Mouse (Mus musculus): ENCODE measurements at regions not wholly inside any gene's neighbourhood (a gene's known extent, or its start where the extent isn't known, plus 50 kb on each side); places are given as distances from the start of the nearest gene placed in this dataset.
A peak's percentile ranks its signal among the peaks of the same experiment; 100 is the strongest.

- DNase-seq, result no peak
Measured at GRCm38 (mm10) chr4:107736866-107737265, 52.8 kb upstream of the Dmrtb1 start.

GRCm38 (mm10) chr4:107737907-107738306 is 53.9 kb upstream of the Dmrtb1 start:
- DNase-seq, result peak; percentile 88

DNA sequence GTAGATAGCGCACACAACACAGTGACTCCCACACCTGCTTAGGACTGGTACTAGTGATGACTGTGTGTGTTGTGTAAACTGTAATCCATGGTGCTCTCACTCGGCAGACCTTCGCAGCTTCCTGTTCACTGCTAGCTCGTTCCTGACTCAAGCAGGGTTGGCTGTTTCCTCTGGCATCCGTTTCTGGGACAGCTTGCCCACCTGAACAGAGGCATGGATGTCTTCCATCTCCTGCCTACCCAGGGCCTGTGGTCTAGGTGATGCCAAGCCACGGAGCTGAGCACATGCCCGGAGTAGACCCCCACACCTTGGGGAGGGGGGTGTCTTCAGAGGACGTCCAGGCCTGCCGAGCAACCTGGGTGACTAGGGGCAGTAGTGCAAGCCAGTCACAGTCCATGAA is 54.7 kb upstream of the Dmrtb1 start:
- DNase-seq, result no peak

- no peak for DNase-seq
Measured at GRCm38 (mm10) chr4:107739789-107740405, 55.9 kb upstream of the Dmrtb1 start.

DNA sequence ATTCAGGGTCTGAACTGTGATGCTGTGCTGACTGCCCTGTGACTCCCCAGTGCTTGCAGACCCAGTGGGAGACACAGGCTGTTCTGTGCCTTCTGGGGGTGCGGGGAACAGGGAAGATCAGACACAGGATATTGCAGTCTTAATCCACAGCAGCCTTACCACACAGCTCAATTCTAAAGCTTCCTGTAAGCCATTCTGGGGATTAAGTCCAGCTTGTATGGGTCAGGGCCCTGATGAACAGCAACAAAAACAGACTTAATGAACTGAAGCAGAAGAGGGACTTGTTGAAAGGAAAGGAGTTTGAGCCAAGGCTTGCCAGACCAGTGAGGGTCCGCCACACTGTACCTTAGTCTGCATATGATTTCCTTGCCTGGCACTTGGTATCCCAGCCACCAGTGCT is 58.4 kb upstream of the Lrp8 start:
- peak; percentile 83 for DNase-seq

GRCm38 (mm10) chr4:107746366-107746765 is 55.7 kb upstream of the Lrp8 start:
- no peak for DNase-seq

GRCm38 (mm10) chr4:107746923-107747431 is 55.1 kb upstream of the Lrp8 start:
- no peak for DNase-seq

GRCm38 (mm10) chr4:107747454-107747853 is 54.6 kb upstream of the Lrp8 start:
- DNase-seq, result no peak

- DNase-seq, result no peak
Measured at GRCm38 (mm10) chr4:107747907-107748628, 54.0 kb upstream of the Lrp8 start.

DNA sequence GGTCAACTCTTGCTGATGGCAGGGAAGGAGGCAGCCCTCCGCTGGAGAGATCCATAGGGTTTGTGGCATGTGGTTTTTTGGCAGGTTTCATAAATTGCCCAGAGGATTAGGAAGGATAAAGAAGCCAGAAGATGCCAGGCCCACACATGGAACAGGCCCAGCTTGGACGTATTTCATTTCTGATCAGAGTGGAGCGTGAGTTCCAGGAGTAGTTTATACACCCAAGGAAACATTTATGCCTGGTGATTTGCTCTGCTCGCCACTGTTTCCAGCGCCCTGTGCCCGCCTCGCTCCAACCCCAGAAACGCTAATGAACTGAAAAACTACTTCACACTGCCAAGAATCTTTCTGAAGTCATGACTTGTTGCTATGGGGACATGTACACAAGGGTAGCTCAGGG is 53.0 kb upstream of the Lrp8 start:
- no peak for DNase-seq

DNA sequence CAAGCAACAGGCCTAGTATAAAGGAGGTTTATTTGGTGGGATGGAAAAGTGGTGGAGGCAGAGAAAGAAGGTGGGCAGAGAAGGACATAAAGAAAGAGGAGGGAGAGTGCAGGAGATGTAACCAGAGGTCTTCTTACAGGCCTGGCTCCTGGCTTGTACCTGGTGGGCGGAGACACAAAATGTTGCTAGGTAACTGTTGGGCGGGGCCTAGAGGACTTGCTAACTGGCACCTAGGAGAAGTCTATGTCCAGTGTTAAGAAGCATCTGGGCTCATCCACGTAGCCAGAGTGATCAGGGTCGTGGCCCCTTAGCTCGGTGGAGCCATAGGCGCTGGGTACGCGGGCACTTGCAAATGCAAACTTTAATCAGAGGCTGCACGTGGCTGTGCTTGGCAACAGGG is 52.0 kb upstream of the Lrp8 start:
- no peak for DNase-seq

All from retina, postnatal 1 day (tissue).